Mouse (Mus musculus) layer of hippocampus, adult 9-11 months (tissue): ENCODE results near the gene Smpdl3b.

ENCODE experiments used
- DNase-seq: peaks from one replicate; pipeline ENCODE4 v3.0.0; 2022

The Smpdl3b gene

GRCm38 (mm10) chr4:132733071-132733770, 23.8 kb downstream of the Smpdl3b start:
- DNase-seq, result peak; percentile 38

- DNase-seq, result peak; percentile 81
Observed at GRCm38 (mm10) chr4:132732148-132732684, 24.8 kb downstream of the Smpdl3b start, which contains the start of gene Xkr8. Gene Xkr8, minus strand, starts transcription at chr4:132732546.

DNA sequence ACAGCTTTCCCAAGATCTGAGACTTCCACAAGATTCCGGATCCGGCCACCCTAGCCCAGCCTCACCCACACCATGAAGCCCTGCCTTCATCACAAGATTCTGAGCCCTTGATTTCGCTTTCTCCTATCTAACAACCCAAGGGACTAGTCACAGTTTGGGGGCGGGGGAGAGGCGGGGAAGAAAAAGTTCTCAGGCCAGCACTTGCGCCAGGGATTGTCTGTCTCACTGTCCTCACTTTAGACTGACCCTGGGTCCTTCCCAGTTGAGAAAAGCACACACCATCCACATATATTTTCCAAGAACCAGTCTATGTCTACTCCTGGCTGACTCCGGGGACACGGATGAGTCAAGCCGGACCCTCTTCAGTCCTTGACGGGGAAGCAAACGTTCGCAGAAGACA, 25.4 kb downstream of the Smpdl3b start:
- no peak for DNase-seq

DNA sequence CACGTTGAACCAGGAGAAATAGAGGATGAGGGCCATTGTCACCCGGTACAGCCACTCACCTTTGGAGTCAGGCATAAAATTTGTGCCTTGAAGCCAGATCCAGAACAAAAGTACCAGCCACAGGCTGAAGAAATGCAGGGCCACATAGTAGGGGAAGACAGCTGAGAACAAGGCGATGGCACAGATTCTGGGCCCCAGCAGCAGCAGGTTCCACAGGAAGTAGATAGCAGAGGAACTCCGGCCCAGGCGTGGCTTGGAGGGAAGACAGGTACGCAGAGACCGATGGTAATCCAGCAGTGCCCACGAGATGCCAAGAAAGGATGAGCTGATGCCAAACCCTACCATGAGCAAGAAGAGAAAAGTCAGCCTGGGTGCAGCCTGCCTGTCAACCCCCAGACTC, 28.8 kb downstream of the Smpdl3b start:
- DNase-seq, result no peak

GRCm38 (mm10) chr4:132718251-132718650, 38.8 kb downstream of the Smpdl3b start:
- no peak for DNase-seq

- DNase-seq, result no peak
Observed at GRCm38 (mm10) chr4:132713181-132713580, 43.9 kb downstream of the Smpdl3b start.

DNA sequence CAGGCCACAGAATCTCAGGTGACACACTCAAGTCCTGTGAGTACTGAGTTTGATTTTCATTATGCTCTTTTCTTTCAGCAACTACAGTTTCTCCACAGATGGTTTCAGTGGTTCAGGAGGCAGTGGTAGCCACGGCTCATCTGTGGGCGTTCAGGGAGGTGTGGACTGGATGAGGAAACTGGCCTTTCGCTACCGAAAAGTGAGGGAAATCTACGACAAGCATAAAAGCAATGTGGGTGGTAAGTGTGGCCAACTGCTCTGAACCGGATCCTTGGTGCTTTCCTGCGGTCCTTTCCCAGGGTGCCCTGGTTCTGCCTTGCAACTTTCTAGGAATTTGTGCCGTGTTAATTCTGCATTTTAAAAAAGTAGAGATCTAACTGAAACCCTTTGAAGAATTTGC, 50.2 kb downstream of the Smpdl3b start:
- no peak for DNase-seq

DNA sequence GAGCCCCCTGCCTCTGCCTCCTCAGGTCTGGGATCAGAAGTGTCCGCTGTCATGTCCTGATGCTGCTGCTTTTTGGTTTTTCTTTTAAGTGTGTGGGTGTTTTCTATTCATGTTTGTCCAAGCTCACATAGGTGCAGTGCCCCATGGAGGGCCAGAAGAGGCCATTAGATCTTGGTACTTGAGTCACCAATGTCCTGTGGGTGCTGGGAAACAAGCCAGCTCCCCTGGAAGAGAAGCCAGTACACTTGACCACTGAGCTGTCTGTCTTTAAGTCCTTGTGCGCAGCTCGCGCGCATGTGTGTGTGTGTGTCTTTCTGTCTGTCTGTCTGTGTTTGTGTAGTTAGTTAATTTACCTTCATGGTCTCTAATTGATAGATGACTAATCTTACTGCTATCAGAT, 55.0 kb downstream of the Smpdl3b start:
- no peak for DNase-seq

DNA sequence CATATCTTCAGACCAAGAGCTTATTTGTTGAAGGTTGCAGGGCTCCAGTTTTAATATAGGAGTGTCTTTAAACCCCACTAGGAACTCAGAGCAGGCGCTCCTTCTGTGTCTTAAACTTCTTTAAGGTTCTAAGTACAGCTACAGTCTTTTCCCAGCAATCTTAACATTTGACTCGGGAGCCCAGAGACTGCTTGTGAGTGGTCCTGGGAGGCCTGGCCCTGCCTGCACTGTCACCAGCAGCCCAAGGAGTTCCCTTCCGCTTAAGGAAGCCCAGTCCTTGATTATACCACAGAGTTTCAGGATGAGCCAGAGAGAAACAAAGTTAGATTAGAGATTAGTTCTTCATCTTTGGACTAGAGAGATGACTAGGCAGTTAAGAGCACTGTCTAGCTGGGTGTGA, 63.7 kb downstream of the Smpdl3b start:
- DNase-seq, result no peak

DNA sequence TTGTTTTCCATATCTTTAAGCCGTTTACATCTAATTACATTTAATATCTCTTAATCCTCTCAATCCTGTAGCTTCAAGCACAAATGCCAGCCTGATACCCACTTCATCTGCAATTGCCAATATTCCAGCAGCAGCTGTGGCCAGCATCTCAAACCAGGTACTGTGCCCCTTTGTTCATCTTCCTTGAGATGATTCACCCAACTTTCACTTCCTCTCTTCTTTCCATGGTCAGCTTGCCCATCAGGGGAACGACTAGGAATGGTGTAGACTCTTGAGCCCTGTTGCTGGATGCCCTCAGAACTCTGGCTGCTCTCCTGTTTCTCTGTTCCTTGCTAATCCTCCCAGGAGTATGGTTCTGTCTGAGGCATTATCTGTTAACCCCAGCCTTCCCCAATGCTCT, 67.4 kb downstream of the Smpdl3b start:
- DNase-seq, result no peak
